Mouse (Mus musculus) midbrain, embryonic 16.5 days (tissue): ENCODE data around the gene Arsk. TPM values are rescaled to one million over a fixed set of nuclear protein-coding genes. Genes with fewer than 3 reads are reported as not detected.

Source experiments
- ATAC-seq: fragments of 200-750 bp; cut with Nextera tagmentation; 2 replicates; pipeline ENCODE4 v1.8.0; 2017; ENCODE audit warnings: moderate TSS enrichment
- H3K27ac ChIP-seq: fragments of 300-500 bp; sonication (generic); 2 replicates; pipeline ENCODE4 v1.5.1; 2014; ENCODE audit warnings: mild to moderate bottlenecking, low read length, mixed read lengths
- H3K27me3 ChIP-seq: fragments of 300-500 bp; sonication (generic); 2 replicates; pipeline ENCODE4 v1.6.1; 2014; ENCODE audit warnings: low read depth, low read length, mixed read lengths; ENCODE audit not compliant: control insufficient read depth, insufficient read depth
- H3K36me3 ChIP-seq: fragments of 300-500 bp; sonication (generic); 2 replicates; pipeline ENCODE4 v1.6.1; 2014; ENCODE audit warnings: mild to moderate bottlenecking, low read length, moderate library complexity, mixed read lengths; ENCODE audit not compliant: control insufficient read depth, insufficient read depth
- H3K4me1 ChIP-seq: fragments of 300-500 bp; sonication (generic); 2 replicates; pipeline ENCODE4 v1.6.1; 2014; ENCODE audit warnings: mild to moderate bottlenecking, low read length, mixed read lengths; ENCODE audit not compliant: control insufficient read depth, insufficient read depth
- H3K4me2 ChIP-seq: fragments of 300-500 bp; sonication (generic); 2 replicates; pipeline ENCODE4 v1.6.1; 2014; ENCODE audit warnings: mild to moderate bottlenecking, low read length, mixed read lengths
- H3K4me3 ChIP-seq: fragments of 300-500 bp; sonication (generic); 2 replicates; pipeline ENCODE4 v1.5.1; 2014; ENCODE audit warnings: low read depth, mild to moderate bottlenecking, low read length, moderate library complexity, mixed read lengths
- H3K9ac ChIP-seq: fragments of 300-500 bp; sonication (generic); 2 replicates; pipeline ENCODE4 v1.6.1; 2014; ENCODE audit warnings: low read depth, low read length, mixed read lengths
- H3K9me3 ChIP-seq: fragments of 300-500 bp; sonication (generic); replicated peaks from 2 replicates; pipeline ENCODE4 v1.6.1; 2014; ENCODE audit warnings: mild to moderate bottlenecking, low read length, mixed read lengths; ENCODE audit not compliant: control insufficient read depth, poor library complexity, severe bottlenecking
- WGBS: fragments of 180-500 bp; shearing (Covaris S2); extraction: QIAGEN DNeasy Blood & Tissue Kit; methylation state at CpG from one replicate; pipeline ENCODE4 v1.1.7; 2014; 5-methylcytosine and 5-hydroxymethylcytosine counted together
- polyA plus RNA-seq: library from polyadenylated mRNA; unstranded; fragments of >200 nt; fragmentation: Nextera tagmentation; extraction: Ambion mirVana; gene quantifications from 2 replicates; pipeline ENCODE4 v1.2.1, GENCODE M21; 2015

Arsk gene
- polyA plus RNA-seq, 1 experiment from 2014 or later = 5.0 TPM

GRCm38 (mm10) chr13:76055391-76056232 is 42.8 kb downstream of the Arsk start:
- Histone ChIP-seq H3K4me1 (peaks cover 6% of the 10 kb centered on the region; the same call in 1 of the 2 replicates), H3K9ac (peak overlapping the region; percentile 80), H3K4me2 (peak overlapping the region; percentile 99), H3K9me3 (no peaks in the 10 kb centered on the region), H3K27me3 (peaks cover 19% of the 10 kb centered on the region), H3K36me3 (no peaks in the 10 kb centered on the region), H3K4me3 (peak overlapping the region; percentile 67), H3K27ac (peak overlapping the region; percentile 66)
- ATAC-seq = peak; percentile 76
- WGBS = under 1% methylated on average over 59 of the region's 59 CpGs

DNA sequence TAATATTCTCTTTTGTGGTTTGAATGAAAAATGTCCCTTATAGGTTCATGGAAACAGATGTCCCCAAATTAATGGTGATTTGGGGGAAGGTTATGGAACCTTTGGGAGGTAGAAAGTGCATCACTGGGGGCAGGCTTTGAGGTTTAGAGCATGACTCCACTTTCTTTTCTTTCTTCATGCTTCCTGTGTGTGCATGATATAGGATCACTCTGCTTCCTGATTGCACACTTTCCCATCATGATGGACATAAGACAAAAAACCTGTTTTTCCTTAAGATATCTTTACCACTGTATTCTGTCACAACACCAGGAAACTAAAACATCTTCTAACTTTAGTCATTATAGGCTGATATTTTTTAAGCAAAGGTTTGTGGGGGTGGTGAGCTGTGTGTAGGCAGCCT is 53.5 kb downstream of the Arsk start:
- no peaks in the 10 kb centered on the region for H3K9me3 ChIP-seq
- H3K36me3 ChIP-seq = no peaks in the 10 kb centered on the region
- no peak for ATAC-seq
- H3K9ac ChIP-seq = no peak overlapping the region
- no peaks in the 10 kb centered on the region for H3K4me1 ChIP-seq
- H3K27me3 ChIP-seq = no peaks in the 10 kb centered on the region
- H3K27ac ChIP-seq = no peak overlapping the region
- H3K4me3 ChIP-seq = no peak overlapping the region
- no peak overlapping the region for H3K4me2 ChIP-seq

DNA sequence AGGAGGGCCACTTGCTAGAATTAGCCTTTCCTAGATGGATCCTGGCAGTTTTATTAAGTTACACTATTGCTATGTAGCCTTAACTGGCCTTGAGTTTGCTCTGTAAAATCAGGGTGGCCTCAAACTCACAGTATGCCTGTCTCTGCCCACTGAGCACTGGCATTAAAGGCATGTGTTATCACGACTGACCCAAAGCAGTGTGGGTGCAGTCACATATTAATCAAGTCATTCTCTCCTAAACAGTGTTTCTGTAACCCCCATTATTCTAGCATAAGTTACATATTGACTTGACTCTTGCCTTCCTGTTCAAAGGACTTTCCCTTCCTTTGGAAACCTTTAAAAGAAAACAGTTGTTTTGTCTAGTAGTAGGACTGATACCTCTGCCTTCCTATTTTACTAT is 56.0 kb downstream of the Arsk start:
- no peaks in the 10 kb centered on the region for H3K4me1 ChIP-seq
- 81% methylated on average over 1 of the region's 1 CpGs for WGBS
- no peak overlapping the region for H3K4me2 ChIP-seq
- ATAC-seq = no peak
- H3K9me3 ChIP-seq = no peaks in the 10 kb centered on the region
- H3K27me3 ChIP-seq = no peaks in the 10 kb centered on the region
- H3K27ac ChIP-seq = no peak overlapping the region
- no peak overlapping the region for H3K4me3 ChIP-seq
- no peaks in the 10 kb centered on the region for H3K36me3 ChIP-seq
- H3K9ac ChIP-seq = no peak overlapping the region

DNA sequence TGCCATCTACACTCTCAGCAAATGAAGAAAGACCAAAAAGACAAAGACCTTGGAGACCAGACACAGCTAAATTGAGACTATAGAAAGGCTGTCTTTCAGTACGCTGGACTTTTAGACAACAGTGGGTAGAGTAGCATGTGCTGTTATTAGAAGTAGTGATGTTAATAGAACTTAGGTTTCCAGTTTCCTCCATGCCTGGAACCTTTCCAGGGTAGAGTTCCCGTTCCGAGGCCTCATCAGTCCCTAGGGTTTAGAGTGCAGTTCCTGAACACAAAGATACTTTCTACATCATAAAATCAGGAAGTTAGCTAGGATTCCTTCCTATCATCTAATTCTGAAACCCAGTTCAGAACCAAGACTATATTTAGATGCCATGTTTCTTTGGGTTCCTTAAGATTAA is 73.9 kb downstream of the Arsk start:
- H3K9ac ChIP-seq = no peak overlapping the region
- no peaks in the 10 kb centered on the region for H3K9me3 ChIP-seq
- no peak overlapping the region for H3K27ac ChIP-seq
- H3K27me3 ChIP-seq = no peaks in the 10 kb centered on the region
- no peaks in the 10 kb centered on the region for H3K4me1 ChIP-seq
- WGBS = 88% methylated on average over 3 of the region's 3 CpGs
- H3K4me3 ChIP-seq = no peak overlapping the region
- no peaks in the 10 kb centered on the region for H3K36me3 ChIP-seq
- ATAC-seq = no peak
- no peak overlapping the region for H3K4me2 ChIP-seq

- Histone ChIP-seq H3K4me3 (no peak overlapping the region), H3K27ac (no peak overlapping the region), H3K27me3 (no peaks in the 10 kb centered on the region), H3K36me3 (no peaks in the 10 kb centered on the region), H3K9ac (no peak overlapping the region), H3K4me2 (no peak overlapping the region), H3K9me3 (no peaks in the 10 kb centered on the region), H3K4me1 (peaks cover 7% of the 10 kb centered on the region)
- whole genome bisulfite sequencing = 87% methylated on average over 2 of the region's 2 CpGs
- no peak for ATAC-seq
Observed at GRCm38 (mm10) chr13:76021782-76022181, 76.7 kb downstream of the Arsk start.

- ATAC-seq = peak; percentile 75
- no peaks in the 10 kb centered on the region for H3K9me3 ChIP-seq
- no peak overlapping the region for H3K9ac ChIP-seq
- peak overlapping the region; percentile 76 for H3K4me2 ChIP-seq
- H3K27ac ChIP-seq = no peak overlapping the region
- peak overlapping the region; percentile 82 for H3K4me3 ChIP-seq
- WGBS = 45% methylated on average over 5 of the region's 5 CpGs
- H3K4me1 ChIP-seq = peaks cover 8% of the 10 kb centered on the region
- no peaks in the 10 kb centered on the region for H3K36me3 ChIP-seq
- no peaks in the 10 kb centered on the region for H3K27me3 ChIP-seq
Observed at GRCm38 (mm10) chr13:76018844-76019400, 79.5 kb downstream of the Arsk start.

DNA sequence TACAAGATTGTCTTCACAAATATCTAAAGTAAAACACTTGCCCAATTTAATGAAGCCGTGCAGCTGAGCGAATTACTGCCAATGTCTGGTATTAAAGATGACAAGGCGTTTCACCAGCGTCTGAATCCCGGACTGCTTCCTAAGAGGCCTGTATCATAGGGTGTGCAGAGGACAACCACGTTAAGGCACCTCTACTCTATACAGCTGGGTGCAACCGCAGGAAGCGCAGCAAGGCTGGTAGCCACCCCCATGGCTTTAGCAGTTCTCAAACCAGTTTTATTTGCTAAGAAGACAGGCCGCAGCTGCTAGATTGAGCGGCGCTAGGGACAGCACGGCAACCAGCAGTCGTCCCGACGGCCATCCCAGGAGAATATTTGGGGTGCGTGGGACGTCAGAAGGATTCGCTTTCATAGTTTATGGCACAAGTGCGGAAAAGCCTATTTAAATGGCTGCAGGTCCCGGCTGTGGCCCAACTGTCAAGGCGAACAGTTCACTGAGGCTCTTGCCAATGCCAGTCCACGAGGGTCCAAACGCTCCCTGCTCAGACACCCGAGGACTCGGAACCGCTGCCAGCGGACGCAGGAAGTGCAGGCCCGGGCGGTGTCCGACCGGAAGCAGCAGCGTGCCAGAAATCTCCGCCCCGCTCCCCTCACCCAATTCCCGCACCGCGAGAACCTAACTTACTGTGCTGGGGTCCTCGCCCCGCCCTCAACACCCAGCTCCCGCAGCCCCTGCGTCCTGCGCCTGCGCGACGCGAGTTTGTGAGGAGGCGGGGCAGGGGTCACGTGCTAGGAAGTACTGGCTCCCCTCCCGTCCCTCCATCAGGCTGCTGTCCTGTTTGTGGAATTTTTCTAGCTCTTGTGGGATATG is 80.3 kb downstream of the Arsk start, which contains the start of gene Rfesd:
Gene Rfesd, minus strand, starts transcription at position 746 of the 870 bp plus-strand sequence.
- Histone ChIP-seq H3K36me3 (no peaks in the 10 kb centered on the region), H3K4me1 (peaks cover 8% of the 10 kb centered on the region), H3K27ac (peak within 1 kb of the TSS; percentile 94), H3K4me2 (peak within 1 kb of the TSS; percentile 76), H3K9me3 (no peaks in the 10 kb centered on the region), H3K4me3 (peak within 1 kb of the TSS; percentile 82), H3K27me3 (no peaks in the 10 kb centered on the region), H3K9ac (peak within 1 kb of the TSS; percentile 95)
- ATAC-seq = peak; percentile 100
- WGBS = 1% methylated on average over 50 of the region's 50 CpGs

- Histone ChIP-seq H3K9ac (peak overlapping the region; percentile 95), H3K4me1 (peaks cover 8% of the 10 kb centered on the region), H3K27me3 (no peaks in the 10 kb centered on the region), H3K9me3 (no peaks in the 10 kb centered on the region), H3K4me3 (peak overlapping the region; percentile 82), H3K36me3 (no peaks in the 10 kb centered on the region), H3K4me2 (peak overlapping the region; percentile 76), H3K27ac (peak overlapping the region; percentile 94)
- no peak for ATAC-seq
- WGBS = 77% methylated on average over 4 of the region's 4 CpGs
Observed at GRCm38 (mm10) chr13:76017465-76017864, 81.0 kb downstream of the Arsk start.
